Mouse (Mus musculus) liver, postnatal 0 days (tissue): ENCODE measurements around the gene Dcxr.

Source experiments
- CTCF ChIP-seq: sonication (generic); IDR thresholded peaks from 2 replicates; pipeline ENCODE4 v1.5.1; 2016; ENCODE audit warnings: antibody characterized with exemption, low read depth
- EP300 ChIP-seq: IDR thresholded peaks from 2 replicates; pipeline ENCODE4 v1.6.1; 2016; ENCODE audit warnings: antibody characterized with exemption, low read depth, mild to moderate bottlenecking

DNA sequence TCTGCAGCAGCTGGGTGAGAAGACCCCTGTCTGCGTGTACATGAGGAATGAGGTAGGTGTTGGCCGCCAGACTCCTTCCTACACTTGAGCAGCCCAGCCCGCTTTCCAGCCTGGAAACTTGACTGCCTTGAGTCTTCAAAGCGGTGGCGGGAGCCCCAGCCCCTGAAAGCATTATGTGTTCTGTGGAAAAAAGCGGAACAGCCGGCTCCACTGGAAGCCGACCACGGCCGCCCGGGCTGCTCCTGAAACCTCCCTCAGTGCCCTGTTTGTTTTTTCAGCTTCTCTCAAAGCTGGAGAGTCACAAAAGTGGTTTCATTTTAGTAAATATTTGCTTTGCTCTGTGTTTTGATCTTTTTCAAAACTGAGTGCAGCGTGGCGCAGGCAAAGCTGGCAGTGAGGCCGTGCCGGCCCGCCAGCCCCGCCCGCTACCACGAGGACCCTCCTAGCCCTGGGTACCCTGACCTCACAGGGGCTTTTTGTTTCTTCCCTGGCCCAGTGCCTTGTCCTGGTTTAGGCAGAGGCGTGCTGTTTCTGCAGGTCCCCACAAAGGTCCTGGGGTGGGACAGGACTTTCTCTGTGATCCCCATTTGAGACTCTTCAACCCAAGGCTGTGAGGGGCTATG, 40.3 kb downstream of the Dcxr start:
- TF ChIP-seq CTCF (no peak), EP300 (no peak)
